Comparison of ENCODE assay signal across 12 mouse cellular contexts in genomic region chr13:44381721-44382450, GRCm38 (mm10).
DNase-seq lines count a peak whose midpoint lies in the region; ATAC-seq and TF ChIP-seq lines count a peak whose summit lies in the region.
"Had no signal": no experiment of that assay in that cellular context is flagged by ENCODE, and none has a peak within 500 bp of the region (broad histone marks: within the 10 kb centered on the region; RNA-seq: fewer than 3 reads in every experiment).

No protein-coding gene starts in this region.

- no peaks in the 10 kb centered on the region for H3K27me3 ChIP-seq in hindbrain, postnatal 0 days (ENCODE audit: insufficient read depth, low read length)
- no peaks in the 10 kb centered on the region for H3K27me3 ChIP-seq in hindbrain, embryonic 14.5 days (ENCODE audit: control insufficient read depth, insufficient read depth, low read length)
- no peaks in the 10 kb centered on the region for H3K27me3 ChIP-seq in lung, embryonic 14.5 days (ENCODE audit: insufficient read depth, low read length)
- H3K27me3 ChIP-seq: embryonic facial prominence, embryonic 15.5 days had no signal

- no peak overlapping the region for H3K4me2 ChIP-seq in hindbrain, postnatal 0 days (ENCODE audit: low read depth, low read length)
- H3K4me2 ChIP-seq in hindbrain, embryonic 14.5 days (replicated peaks) = no peak overlapping the region
- H3K4me2 ChIP-seq in lung, embryonic 14.5 days = no peak overlapping the region
- H3K4me2 ChIP-seq: embryonic facial prominence, embryonic 15.5 days; hindbrain, embryonic 12.5 days had no signal

- TF ChIP-seq CTCF in hindbrain, postnatal 0 days (IDR thresholded peaks at IDR 0.05; ENCODE audit: low read depth) = peak; percentile 49
- TF ChIP-seq CTCF in lung, embryonic 14.5 days (IDR thresholded peaks at IDR 0.05; ENCODE audit: low read depth) = peak; percentile 32
- no peak for TF ChIP-seq CTCF in lung, adult 2 months (IDR thresholded peaks at IDR 0.05; ENCODE audit: insufficient read depth, low read length)

- DNase-seq in hindbrain, postnatal 0 days (ENCODE audit: low spot score) = no peak
- DNase-seq in hindbrain, embryonic 14.5 days (ENCODE audit: low spot score) = no peak
- no peak for DNase-seq in lung, embryonic 14.5 days
- no peak for DNase-seq in lung, adult 2 months
- peak; percentile 81 for DNase-seq in embryo, embryonic 10 days (ENCODE audit: low spot score)
- DNase-seq in mesoderm, embryonic 11.5 days (ENCODE audit: low read depth, low spot score) = peak; percentile 67
- no peak for DNase-seq in gastrocnemius, adult 8-10 months (ENCODE audit: low spot score in 2 of 2)
- DNase-seq: cerebellum, adult 11 months; gastrocnemius, postnatal 36 days had no signal

- TF ChIP-seq POLR2A in lung, adult 2 months (IDR thresholded peaks at IDR 0.05; ENCODE audit: borderline replicate concordance, extremely low read depth, low read depth, low read length) = no peak

- 36% methylated on average over 7 of the region's 7 CpGs for WGBS in hindbrain, postnatal 0 days
- WGBS in hindbrain, embryonic 14.5 days = 17% methylated on average over 7 of the region's 7 CpGs
- 63% methylated on average over 7 of the region's 7 CpGs for WGBS in lung, embryonic 14.5 days
- 58% methylated on average over 7 of the region's 7 CpGs for WGBS in lung, adult 2 months

- no peak overlapping the region for H3K27ac ChIP-seq in hindbrain, postnatal 0 days
- no peak overlapping the region for H3K27ac ChIP-seq in hindbrain, embryonic 14.5 days
- H3K27ac ChIP-seq in lung, embryonic 14.5 days (ENCODE audit: low read depth) = no peak overlapping the region
- H3K27ac ChIP-seq: embryonic facial prominence, embryonic 15.5 days; hindbrain, embryonic 12.5 days had no signal

- H3K9me3 ChIP-seq in hindbrain, postnatal 0 days (ENCODE audit: low read length) = no peaks in the 10 kb centered on the region
- no peaks in the 10 kb centered on the region for H3K9me3 ChIP-seq in hindbrain, embryonic 14.5 days (ENCODE audit: control insufficient read depth, low read length)
- no peaks in the 10 kb centered on the region for H3K9me3 ChIP-seq in lung, embryonic 14.5 days (ENCODE audit: low read depth, low read length)
- H3K9me3 ChIP-seq: embryonic facial prominence, embryonic 15.5 days; hindbrain, embryonic 12.5 days had no signal

- no peaks in the 10 kb centered on the region for H3K36me3 ChIP-seq in hindbrain, postnatal 0 days (ENCODE audit: insufficient read depth, low read length)
- H3K36me3 ChIP-seq in hindbrain, embryonic 14.5 days (replicated peaks; ENCODE audit: control insufficient read depth, insufficient read depth) = no peaks in the 10 kb centered on the region
- no peaks in the 10 kb centered on the region for H3K36me3 ChIP-seq in lung, embryonic 14.5 days (ENCODE audit: insufficient read depth)
- H3K36me3 ChIP-seq: embryonic facial prominence, embryonic 15.5 days; hindbrain, embryonic 12.5 days had no signal

- H3K9ac ChIP-seq in hindbrain, postnatal 0 days (replicated peaks; ENCODE audit: low read length) = no peak overlapping the region
- no peak overlapping the region for H3K9ac ChIP-seq in hindbrain, embryonic 14.5 days
- H3K9ac ChIP-seq in lung, embryonic 14.5 days = no peak overlapping the region
- H3K9ac ChIP-seq: embryonic facial prominence, embryonic 15.5 days; hindbrain, embryonic 12.5 days had no signal

- ATAC-seq in hindbrain, postnatal 0 days = no peak
- ATAC-seq in hindbrain, embryonic 14.5 days (ENCODE audit: low FRiP score) = no peak
- ATAC-seq in lung, embryonic 14.5 days (ENCODE audit: insufficient read depth) = no peak
- no peak for ATAC-seq in monocyte, adult 5-6 weeks (replicated peaks; ENCODE audit: insufficient number of reproducible peaks, low FRiP score, low TSS enrichment, poor library complexity, severe bottlenecking)

- H3K4me1 ChIP-seq in hindbrain, postnatal 0 days (ENCODE audit: insufficient read depth, low read length) = no peaks in the 10 kb centered on the region
- H3K4me1 ChIP-seq in hindbrain, embryonic 14.5 days (replicated peaks; ENCODE audit: control insufficient read depth, insufficient read depth, low read length) = no peaks in the 10 kb centered on the region
- H3K4me1 ChIP-seq in lung, embryonic 14.5 days (ENCODE audit: insufficient read depth) = no peaks in the 10 kb centered on the region
- no peaks in the 10 kb centered on the region; the same call in 1 of the 2 replicates for H3K4me1 ChIP-seq in lung, adult 2 months (ENCODE audit: control insufficient read depth, insufficient read depth, low read length)

- H3K4me3 ChIP-seq in hindbrain, postnatal 0 days (ENCODE audit: low read length) = no peak overlapping the region
- H3K4me3 ChIP-seq in hindbrain, embryonic 14.5 days (replicated peaks; ENCODE audit: low read length) = no peak overlapping the region
- no peak overlapping the region for H3K4me3 ChIP-seq in lung, embryonic 14.5 days (ENCODE audit: low read depth, low read length)
- no peak overlapping the region for H3K4me3 ChIP-seq in lung, adult 2 months (replicated peaks; ENCODE audit: extremely low read depth, low read depth, low read length)
- H3K4me3 ChIP-seq: embryonic facial prominence, embryonic 15.5 days; hindbrain, embryonic 12.5 days had no signal

Comparison
In these comparisons a context has a peak if more than half of its experiments do, and no peak if none do; other contexts are left out.
1. DNase-seq: peak in embryo, embryonic 10 days (single experiment) and mesoderm, embryonic 11.5 days (single experiment); none in hindbrain, postnatal 0 days (single experiment), hindbrain, embryonic 14.5 days (single experiment), lung, embryonic 14.5 days (single experiment), lung, adult 2 months (single experiment) and gastrocnemius, adult 8-10 months (0 of 2).